Mouse (Mus musculus): Measurements from ENCODE around the gene Vsig8. TPM values are rescaled to one million over a fixed set of nuclear protein-coding genes. Genes with fewer than 3 reads are reported as not detected.

The Vsig8 gene
- polyA plus RNA-seq (2014; fragmentation: Nextera tagmentation; extraction: Ambion mirVana), result 0.24 TPM in 1 of 2 replicates, not detected in the other

DNA sequence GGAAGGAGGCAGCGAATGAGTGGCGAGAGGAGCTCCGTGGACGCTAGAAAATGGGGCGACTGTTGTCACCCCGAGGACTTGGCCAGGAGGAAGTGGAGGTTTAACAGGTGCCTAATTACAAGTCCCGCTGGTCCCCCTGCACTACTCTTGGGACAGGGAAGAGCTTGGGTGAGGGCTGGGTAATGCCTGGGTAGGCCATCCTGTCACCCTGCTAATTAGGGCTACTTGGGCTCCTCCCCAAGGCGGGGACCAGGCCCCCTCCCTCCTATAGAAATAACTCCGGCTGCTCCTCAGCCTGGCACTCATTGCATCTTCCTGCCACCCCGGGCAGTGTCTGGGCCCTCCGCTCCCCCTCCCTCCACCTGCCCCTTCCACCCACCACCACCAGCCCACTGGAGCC, at the start of gene Vsig8:
TSS of gene Vsig8 (plus strand) at position 301 of the 400 bp plus-strand sequence.
- peaks cover 4% of the 10 kb centered on the region; the same call in 1 of the 2 replicates for H3K27me3 ChIP-seq (ENCODE audit: insufficient read depth, low read length)
- no peak within 1 kb of the TSS for H3K4me3 ChIP-seq (ENCODE audit: low read depth, low read length)
- DNase-seq, result no peak
- H3K27ac ChIP-seq (ENCODE audit: low read depth), result no peak within 1 kb of the TSS
- no peak for ATAC-seq (ENCODE audit: insufficient read depth)
- H3K4me2 ChIP-seq, result no peak within 1 kb of the TSS
- H3K9me3 ChIP-seq (ENCODE audit: low read depth, low read length), result no peaks in the 10 kb centered on the region
- WGBS, result 69% methylated on average over 11 of the region's 11 CpGs
- no peaks in the 10 kb centered on the region for H3K36me3 ChIP-seq (ENCODE audit: insufficient read depth)
- peaks cover 6% of the 10 kb centered on the region; the same call in 1 of the 2 replicates for H3K4me1 ChIP-seq (ENCODE audit: insufficient read depth)
- H3K9ac ChIP-seq, result no peak within 1 kb of the TSS
- no peak for TF ChIP-seq CTCF (IDR thresholded peaks at IDR 0.05; ENCODE audit: low read depth)

- no peak overlapping the region for H3K4me2 ChIP-seq
- peak; percentile 85 for DNase-seq
- peaks cover 44% of the 10 kb centered on the region for H3K36me3 ChIP-seq (ENCODE audit: insufficient read depth)
- peak; percentile 52 for ATAC-seq (ENCODE audit: insufficient read depth)
- no peak overlapping the region for H3K4me3 ChIP-seq (ENCODE audit: low read depth, low read length)
- WGBS, result 42% methylated on average over 5 of the region's 5 CpGs
- no peaks in the 10 kb centered on the region for H3K9me3 ChIP-seq (ENCODE audit: low read depth, low read length)
- no peak overlapping the region for H3K9ac ChIP-seq
- H3K27me3 ChIP-seq (ENCODE audit: insufficient read depth, low read length), result no peaks in the 10 kb centered on the region
- no peak overlapping the region; the same call in 1 of the 2 replicates for H3K27ac ChIP-seq (ENCODE audit: low read depth)
- H3K4me1 ChIP-seq (ENCODE audit: insufficient read depth), result peaks cover 21% of the 10 kb centered on the region
- no peak for TF ChIP-seq CTCF (IDR thresholded peaks at IDR 0.05; ENCODE audit: low read depth)
Observed at GRCm38 (mm10) chr1:172507001-172507400, 48.7 kb upstream of the Vsig8 start.

- 74% methylated on average over 3 of the region's 3 CpGs for WGBS
- H3K9me3 ChIP-seq (ENCODE audit: low read depth, low read length), result no peaks in the 10 kb centered on the region
- no peak overlapping the region for H3K4me3 ChIP-seq (ENCODE audit: low read depth, low read length)
- no peak overlapping the region for H3K27ac ChIP-seq (ENCODE audit: low read depth)
- ATAC-seq (ENCODE audit: insufficient read depth) (no peak), DNase-seq (no peak)
- H3K36me3 ChIP-seq (ENCODE audit: insufficient read depth), result peaks cover 44% of the 10 kb centered on the region
- H3K9ac ChIP-seq, result no peak overlapping the region
- H3K4me2 ChIP-seq, result no peak overlapping the region
- peaks cover 17% of the 10 kb centered on the region for H3K4me1 ChIP-seq (ENCODE audit: insufficient read depth)
- no peak for TF ChIP-seq CTCF (IDR thresholded peaks at IDR 0.05; ENCODE audit: low read depth)
- no peaks in the 10 kb centered on the region for H3K27me3 ChIP-seq (ENCODE audit: insufficient read depth, low read length)
Observed at GRCm38 (mm10) chr1:172507701-172508100, 48.0 kb upstream of the Vsig8 start.

DNA sequence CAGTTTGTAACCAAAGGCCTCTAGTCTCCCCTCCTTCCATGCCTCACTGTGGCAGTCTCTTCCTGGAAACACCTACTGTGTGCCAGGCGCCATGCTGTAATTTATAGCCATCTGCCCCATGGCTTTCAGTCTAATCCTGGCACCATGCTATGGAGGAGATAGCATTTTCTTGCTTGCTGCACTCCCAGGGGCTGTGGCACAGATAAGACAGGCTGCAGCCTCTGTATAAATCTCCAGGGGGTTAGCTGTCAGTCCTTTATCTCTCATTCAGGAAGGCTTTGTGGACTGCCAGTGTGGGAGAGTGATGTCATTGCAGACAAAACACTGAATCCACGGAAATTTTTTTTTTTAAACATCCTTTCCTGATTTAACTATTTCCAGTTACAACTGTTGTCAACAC, 47.6 kb upstream of the Vsig8 start:
- Histone ChIP-seq H3K27me3 (ENCODE audit: insufficient read depth, low read length) (no peaks in the 10 kb centered on the region), H3K27ac (ENCODE audit: low read depth) (no peak overlapping the region), H3K4me1 (ENCODE audit: insufficient read depth) (peaks cover 21% of the 10 kb centered on the region), H3K36me3 (ENCODE audit: insufficient read depth) (peaks cover 44% of the 10 kb centered on the region), H3K4me3 (ENCODE audit: low read depth, low read length) (no peak overlapping the region), H3K9ac (no peak overlapping the region), H3K4me2 (no peak overlapping the region), H3K9me3 (ENCODE audit: low read depth, low read length) (no peaks in the 10 kb centered on the region)
- ATAC-seq (ENCODE audit: insufficient read depth) (no peak), DNase-seq (no peak)
- no peak for TF ChIP-seq CTCF (IDR thresholded peaks at IDR 0.05; ENCODE audit: low read depth)
- WGBS, result 50% methylated on average over 2 of the region's 2 CpGs

DNA sequence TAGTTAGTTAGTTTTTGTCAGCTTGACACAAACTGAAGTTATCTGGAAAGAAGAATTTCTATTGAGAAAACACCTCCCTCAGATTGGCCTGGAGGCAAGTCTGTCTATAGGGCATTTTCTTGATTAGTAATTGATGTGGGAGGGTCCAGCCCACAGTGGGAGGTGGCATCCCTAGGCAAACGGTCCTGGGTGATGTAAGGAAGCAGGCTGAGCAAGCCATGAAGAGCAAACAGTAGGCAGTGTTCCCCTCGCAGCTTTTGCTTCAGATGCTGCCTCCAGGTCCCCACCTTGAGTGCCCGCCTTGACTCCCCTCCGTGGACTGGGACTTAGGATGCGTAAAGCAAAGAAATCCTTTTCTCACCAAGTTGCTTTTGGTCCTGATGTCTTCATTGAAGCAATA, 46.5 kb upstream of the Vsig8 start:
- H3K4me2 ChIP-seq, result peak overlapping the region; percentile 48; the same call in 1 of the 2 replicates
- DNase-seq (no peak), ATAC-seq (ENCODE audit: insufficient read depth) (no peak)
- H3K9ac ChIP-seq, result no peak overlapping the region
- 61% methylated on average over 5 of the region's 5 CpGs for WGBS
- H3K27ac ChIP-seq (ENCODE audit: low read depth), result peak overlapping the region; percentile 86
- H3K27me3 ChIP-seq (ENCODE audit: insufficient read depth, low read length), result no peaks in the 10 kb centered on the region
- no peak for TF ChIP-seq CTCF (IDR thresholded peaks at IDR 0.05; ENCODE audit: low read depth)
- H3K9me3 ChIP-seq (ENCODE audit: low read depth, low read length), result no peaks in the 10 kb centered on the region
- peaks cover 23% of the 10 kb centered on the region for H3K4me1 ChIP-seq (ENCODE audit: insufficient read depth)
- peaks cover 44% of the 10 kb centered on the region for H3K36me3 ChIP-seq (ENCODE audit: insufficient read depth)
- H3K4me3 ChIP-seq (ENCODE audit: low read depth, low read length), result no peak overlapping the region

DNA sequence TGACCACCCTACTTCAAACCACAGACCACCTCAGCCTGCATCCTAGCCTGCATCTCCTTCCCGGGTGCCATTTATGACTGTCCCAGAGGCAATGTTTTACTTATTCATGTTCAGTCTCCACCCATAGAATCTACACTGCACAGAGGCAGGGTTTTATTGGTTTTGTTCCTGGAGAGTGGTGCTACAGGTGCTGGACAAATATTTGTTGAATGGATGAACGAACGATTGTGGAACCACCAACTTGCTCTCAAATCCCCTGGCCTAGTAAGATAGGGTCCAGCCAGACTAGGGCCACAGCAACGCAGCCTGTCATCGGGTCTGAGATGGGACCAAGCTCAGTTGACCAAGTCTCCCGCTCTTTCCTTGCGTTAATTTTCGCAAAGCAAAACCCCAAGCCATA, 45.8 kb upstream of the Vsig8 start:
- no peaks in the 10 kb centered on the region for H3K27me3 ChIP-seq (ENCODE audit: insufficient read depth, low read length)
- no peak overlapping the region for H3K9ac ChIP-seq
- TF ChIP-seq CTCF (IDR thresholded peaks at IDR 0.05; ENCODE audit: low read depth), result no peak
- no peak overlapping the region for H3K4me3 ChIP-seq (ENCODE audit: low read depth, low read length)
- DNase-seq (peak; percentile 47), ATAC-seq (ENCODE audit: insufficient read depth) (peak; percentile 21)
- peak overlapping the region; percentile 48 for H3K4me2 ChIP-seq
- peak overlapping the region; percentile 86 for H3K27ac ChIP-seq (ENCODE audit: low read depth)
- 40% methylated on average over 8 of the region's 8 CpGs for WGBS
- H3K9me3 ChIP-seq (ENCODE audit: low read depth, low read length), result no peaks in the 10 kb centered on the region
- peaks cover 41% of the 10 kb centered on the region for H3K36me3 ChIP-seq (ENCODE audit: insufficient read depth)
- H3K4me1 ChIP-seq (ENCODE audit: insufficient read depth), result peaks cover 22% of the 10 kb centered on the region

DNA sequence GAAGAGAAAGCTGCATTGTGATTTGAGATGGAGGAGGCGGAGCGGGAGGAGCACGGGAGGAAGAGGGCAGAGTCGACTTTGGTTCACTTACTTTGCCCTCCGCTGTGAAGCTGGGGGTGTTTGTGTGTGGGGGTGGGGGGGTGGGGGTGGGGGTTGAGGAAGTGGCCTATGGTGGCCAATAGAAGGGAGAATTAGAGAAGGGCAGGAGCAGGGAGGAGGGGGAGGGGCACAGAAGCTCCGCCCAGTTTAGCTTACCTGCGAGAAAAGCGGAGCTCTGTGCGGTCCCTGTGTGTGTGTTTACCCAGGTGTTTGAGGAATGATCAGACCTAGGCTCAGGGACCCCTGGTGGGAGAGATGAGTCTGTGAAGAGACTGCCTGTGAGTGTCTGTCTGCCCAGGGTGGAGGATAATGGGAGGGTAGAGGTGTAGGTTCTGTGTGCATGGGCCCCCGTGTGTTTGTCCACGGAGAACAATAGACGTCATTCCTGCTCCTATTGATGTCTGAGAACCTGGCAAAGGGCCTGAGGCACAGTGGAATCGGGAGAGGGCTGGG, 45.2 kb upstream of the Vsig8 start:
- peak overlapping the region; percentile 86 for H3K27ac ChIP-seq (ENCODE audit: low read depth)
- H3K4me3 ChIP-seq (ENCODE audit: low read depth, low read length), result no peak overlapping the region
- no peak overlapping the region for H3K9ac ChIP-seq
- peak; percentile 11 for ATAC-seq (ENCODE audit: insufficient read depth)
- TF ChIP-seq CTCF (IDR thresholded peaks at IDR 0.05; ENCODE audit: low read depth), result no peak; the same call in 1 of the 2 replicates
- 27% methylated on average over 13 of the region's 13 CpGs for WGBS
- H3K36me3 ChIP-seq (ENCODE audit: insufficient read depth), result peaks cover 36% of the 10 kb centered on the region
- peak; percentile 52 for DNase-seq
- H3K9me3 ChIP-seq (ENCODE audit: low read depth, low read length), result no peaks in the 10 kb centered on the region
- peak overlapping the region; percentile 48 for H3K4me2 ChIP-seq
- peaks cover 23% of the 10 kb centered on the region for H3K4me1 ChIP-seq (ENCODE audit: insufficient read depth)
- H3K27me3 ChIP-seq (ENCODE audit: insufficient read depth, low read length), result no peaks in the 10 kb centered on the region

Data from lung, embryonic 14.5 days (tissue).